Comparison of ENCODE assay signal across 9 mouse cellular contexts in the genomic region with DNA sequence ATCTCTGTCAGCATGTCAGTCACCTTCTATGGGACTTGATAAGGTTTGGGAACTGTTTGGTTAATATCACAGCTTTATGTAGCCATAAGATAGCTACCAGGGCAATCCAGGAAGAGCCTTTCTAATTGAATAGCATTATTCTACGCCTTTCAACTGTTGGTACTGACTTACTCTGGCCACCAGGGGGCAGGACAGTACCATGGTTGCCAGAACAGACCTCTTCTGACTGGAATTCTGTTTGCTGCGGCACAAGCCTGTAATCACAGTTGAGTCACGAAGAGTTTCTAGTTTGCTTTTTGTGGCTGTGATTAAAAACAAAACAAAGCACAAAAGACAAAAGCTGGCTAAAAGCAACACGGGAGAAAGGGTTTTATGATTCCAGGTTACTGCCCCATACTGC. TPM values are rescaled to one million over a fixed set of nuclear protein-coding genes. Genes with fewer than 3 reads are reported as not detected.
DNase-seq lines count a peak whose midpoint lies in the region; ATAC-seq lines count a peak whose summit lies in the region.
"Had no signal": no experiment of that assay in that cellular context is flagged by ENCODE, and none has a peak within 500 bp of the region (broad histone marks: within the 10 kb centered on the region; RNA-seq: fewer than 3 reads in every experiment).

No protein-coding gene starts in this region.

- no peak overlapping the region for H3K27ac ChIP-seq in forebrain, embryonic 16.5 days (ENCODE audit: low read length)
- H3K27ac ChIP-seq in hindbrain, embryonic 14.5 days, result no peak overlapping the region

- H3K27me3 ChIP-seq in forebrain, embryonic 16.5 days (replicated peaks; ENCODE audit: control insufficient read depth, insufficient read depth, low read length), result no peaks in the 10 kb centered on the region
- no peaks in the 10 kb centered on the region for H3K27me3 ChIP-seq in hindbrain, embryonic 14.5 days (ENCODE audit: control insufficient read depth, insufficient read depth, low read length)

- WGBS in forebrain, embryonic 16.5 days, result 6% methylated on average over 4 of the region's 4 CpGs
- 11% methylated on average over 4 of the region's 4 CpGs for WGBS in hindbrain, embryonic 14.5 days

- H3K36me3 ChIP-seq in forebrain, embryonic 16.5 days (ENCODE audit: control insufficient read depth, insufficient read depth), result no peaks in the 10 kb centered on the region
- H3K36me3 ChIP-seq in hindbrain, embryonic 14.5 days (replicated peaks; ENCODE audit: control insufficient read depth, insufficient read depth), result no peaks in the 10 kb centered on the region

- no peak overlapping the region for H3K4me3 ChIP-seq in forebrain, embryonic 16.5 days (replicated peaks; ENCODE audit: low read length)
- no peak overlapping the region for H3K4me3 ChIP-seq in hindbrain, embryonic 14.5 days (replicated peaks; ENCODE audit: low read length)
- H3K4me3 ChIP-seq: megakaryocyte, embryonic 14.5 days had no signal

- peak; percentile 81 for ATAC-seq in forebrain, embryonic 16.5 days
- peak; percentile 81 for ATAC-seq in hindbrain, embryonic 14.5 days (ENCODE audit: low FRiP score)

- H3K4me1 ChIP-seq in forebrain, embryonic 16.5 days (replicated peaks; ENCODE audit: control insufficient read depth, insufficient read depth, low read length), result no peaks in the 10 kb centered on the region
- H3K4me1 ChIP-seq in hindbrain, embryonic 14.5 days (replicated peaks; ENCODE audit: control insufficient read depth, insufficient read depth, low read length), result no peaks in the 10 kb centered on the region

- peak; percentile 89 for DNase-seq in NIH3T3 (ENCODE audit: low read depth)
- peak; percentile 66 for DNase-seq in c-Kit-positive CD71-positive TER-119-positive erythroid progenitor cells, embryonic 14.5 days (ENCODE audit: low spot score)
- DNase-seq in hindbrain, embryonic 14.5 days (ENCODE audit: low spot score), result peak; percentile 90
- peak; percentile 75 to 90 for DNase-seq in layer of hippocampus, postnatal 14 days (ENCODE audit: low spot score in 2 of 2)
- peak; percentile 84 for DNase-seq in lung, postnatal 14 days
- DNase-seq in retina, postnatal 7 days (ENCODE audit: low read depth, low spot score), result peak; percentile 70
- DNase-seq in urinary bladder, adult 2 months (ENCODE audit: low spot score), result peak; percentile 64

- H3K4me2 ChIP-seq in forebrain, embryonic 16.5 days (ENCODE audit: low read length), result no peak overlapping the region
- no peak overlapping the region for H3K4me2 ChIP-seq in hindbrain, embryonic 14.5 days (replicated peaks)

- peaks cover 2% of the 10 kb centered on the region; the same call in 1 of the 2 replicates for H3K9me3 ChIP-seq in forebrain, embryonic 16.5 days (ENCODE audit: control insufficient read depth, low read length)
- H3K9me3 ChIP-seq in hindbrain, embryonic 14.5 days (ENCODE audit: control insufficient read depth, low read length), result no peaks in the 10 kb centered on the region

- H3K9ac ChIP-seq in forebrain, embryonic 16.5 days (replicated peaks; ENCODE audit: low read depth, low read length), result no peak overlapping the region
- H3K9ac ChIP-seq in hindbrain, embryonic 14.5 days, result no peak overlapping the region

RNA-seq across cellular contexts. Expression of a gene that starts 8.9 kb away (rescaled TPM):
- polyA plus RNA-seq in forebrain, embryonic 16.5 days (2015; fragmentation: Nextera tagmentation; extraction: Ambion mirVana), result 0.13 TPM in 1 of 2 replicates, not detected in the other
- 0.08 and 0.15 TPM in 2 replicates for polyA plus RNA-seq in hindbrain, embryonic 14.5 days (2014; fragmentation: Nextera tagmentation; extraction: Ambion mirVana)
- 100 to 1,000 TPM; 369 to 380 TPM for total RNA-seq in layer of hippocampus, postnatal 14 days (2021)
- polyA plus RNA-seq in urinary bladder, adult 2 months (2012; rRNA removed), result 0.85 and 1.2 TPM in 2 replicates

RNA-seq across cellular contexts. Expression of a gene that starts 13.2 kb away (rescaled TPM):
- polyA plus RNA-seq in forebrain, embryonic 16.5 days (2015; fragmentation: Nextera tagmentation; extraction: Ambion mirVana), result 953 and 1,017 TPM in 2 replicates
- polyA plus RNA-seq in hindbrain, embryonic 14.5 days (2014; fragmentation: Nextera tagmentation; extraction: Ambion mirVana), result 1,110 and 1,180 TPM in 2 replicates
- 100 to 1,000 TPM; 534 to 557 TPM for total RNA-seq in layer of hippocampus, postnatal 14 days (2021)
- polyA plus RNA-seq in urinary bladder, adult 2 months (2012; rRNA removed), result 1,805 and 1,865 TPM in 2 replicates

RNA-seq across cellular contexts. Expression of a gene that starts 30.5 kb away (rescaled TPM):
- polyA plus RNA-seq in forebrain, embryonic 16.5 days (2015; fragmentation: Nextera tagmentation; extraction: Ambion mirVana), result 37.5 and 39.4 TPM in 2 replicates
- polyA plus RNA-seq in hindbrain, embryonic 14.5 days (2014; fragmentation: Nextera tagmentation; extraction: Ambion mirVana), result 38.3 and 43.0 TPM in 2 replicates
- total RNA-seq in layer of hippocampus, postnatal 14 days (2021), result 10 to 100 TPM; 25.6 to 25.7 TPM
- polyA plus RNA-seq in urinary bladder, adult 2 months (2012; rRNA removed), result 23.8 and 25.0 TPM in 2 replicates

RNA-seq across cellular contexts. Expression of a gene that starts 48.7 kb away (rescaled TPM):
- polyA plus RNA-seq in forebrain, embryonic 16.5 days (2015; fragmentation: Nextera tagmentation; extraction: Ambion mirVana), result not detected in 2 replicates
- polyA plus RNA-seq in hindbrain, embryonic 14.5 days (2014; fragmentation: Nextera tagmentation; extraction: Ambion mirVana), result not detected in 2 replicates
- not detected for total RNA-seq in layer of hippocampus, postnatal 14 days (2021)
- 0.12 TPM in 1 of 2 replicates, not detected in the other for polyA plus RNA-seq in urinary bladder, adult 2 months (2012; rRNA removed)
